Mouse (Mus musculus) lung, embryonic 14.5 days (tissue): Measurements from ENCODE around the gene Exosc7. TPM values are rescaled to one million over a fixed set of nuclear protein-coding genes. Genes with fewer than 3 reads are reported as not detected.

Experiments
- ATAC-seq: fragments of 200-750 bp; cut with Nextera tagmentation; 2 replicates; pipeline ENCODE4 v1.8.0; 2017; ENCODE audit warnings: mild to moderate bottlenecking, moderate TSS enrichment, moderate library complexity; ENCODE audit not compliant: insufficient read depth
- DNase-seq: peaks from one replicate; pipeline ENCODE4 v3.0.0-alpha.2; 2015
- H3K27ac ChIP-seq: fragments of 300-500 bp; sonication (generic); 2 replicates; pipeline ENCODE4 v1.5.1; 2014; ENCODE audit warnings: low read depth, mild to moderate bottlenecking, moderate library complexity
- H3K27me3 ChIP-seq: fragments of 300-500 bp; sonication (generic); 2 replicates; pipeline ENCODE4 v1.6.1; 2014; ENCODE audit warnings: low read length, control low read depth; ENCODE audit not compliant: insufficient read depth
- H3K36me3 ChIP-seq: fragments of 300-500 bp; sonication (generic); 2 replicates; pipeline ENCODE4 v1.6.1; 2014; ENCODE audit warnings: control low read depth; ENCODE audit not compliant: insufficient read depth
- H3K4me1 ChIP-seq: fragments of 300-500 bp; sonication (generic); 2 replicates; pipeline ENCODE4 v1.6.1; 2014; ENCODE audit warnings: antibody characterized with exemption, control low read depth; ENCODE audit not compliant: insufficient read depth
- H3K4me2 ChIP-seq: fragments of 300-500 bp; sonication (generic); 2 replicates; pipeline ENCODE4 v1.6.1; 2014; ENCODE audit warnings: mild to moderate bottlenecking
- H3K4me3 ChIP-seq: fragments of 300-500 bp; sonication (generic); 2 replicates; pipeline ENCODE4 v1.5.1; 2014; ENCODE audit warnings: low read depth, low read length
- H3K9ac ChIP-seq: fragments of 300-500 bp; sonication (generic); 2 replicates; pipeline ENCODE4 v1.6.1; 2014
- H3K9me3 ChIP-seq: fragments of 300-500 bp; sonication (generic); 2 replicates; pipeline ENCODE4 v1.6.1; 2016; ENCODE audit warnings: low read depth, low read length, control low read depth
- CTCF ChIP-seq: IDR thresholded peaks from 2 replicates; pipeline ENCODE4 v1.5.1; 2016; ENCODE audit warnings: antibody characterized with exemption, low read depth
- WGBS: fragments of 180-500 bp; shearing (Covaris S2); extraction: QIAGEN DNeasy Blood & Tissue Kit; methylation state at CpG from one replicate; pipeline ENCODE4 v1.1.7; 2014; 5-methylcytosine and 5-hydroxymethylcytosine counted together
- polyA plus RNA-seq: library from polyadenylated mRNA; unstranded; fragments of >200 nt; fragmentation: Nextera tagmentation; extraction: Ambion mirVana; gene quantifications from 2 replicates; pipeline ENCODE4 v1.2.1, GENCODE M21; 2014

The Exosc7 gene
- polyA plus RNA-seq, 1 experiment from 2014 or later = 132 TPM

DNA sequence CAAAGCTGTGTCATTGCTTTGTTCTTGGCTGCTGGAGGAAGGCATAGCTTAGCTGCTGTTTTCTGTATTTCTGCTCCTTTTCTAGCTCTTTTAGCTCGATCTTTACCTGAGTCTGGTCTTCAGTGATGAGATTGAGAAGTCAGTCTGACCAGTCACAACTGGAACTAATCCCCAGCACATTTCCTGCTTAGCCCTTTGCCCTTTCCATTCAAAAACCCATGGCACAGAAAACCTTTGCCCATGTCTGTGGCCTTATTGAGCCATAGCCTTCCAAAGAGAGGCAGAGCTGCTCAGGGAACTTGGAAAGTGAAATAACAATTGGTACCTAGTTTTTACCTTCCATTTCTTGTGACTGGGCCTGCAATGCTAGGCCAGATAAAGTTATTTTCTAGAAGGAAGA is 2.6 kb downstream of the Exosc7 start:
- DNase-seq (no peak), ATAC-seq (no peak)
- Histone ChIP-seq H3K9me3 (no peaks in the 10 kb centered on the region), H3K4me3 (no peak overlapping the region), H3K4me1 (0 out of 2 replicates have a peak, but pooled peaks cover 5% of the 10 kb centered on the region), H3K27ac (no peak overlapping the region), H3K36me3 (peaks cover 38% of the 10 kb centered on the region), H3K9ac (no peak overlapping the region), H3K27me3 (no peaks in the 10 kb centered on the region), H3K4me2 (no peak overlapping the region)
- 84% methylated on average over 1 of the region's 1 CpGs for WGBS
- no peak for TF ChIP-seq CTCF

- Histone ChIP-seq H3K9me3 (no peaks in the 10 kb centered on the region), H3K9ac (no peak overlapping the region), H3K4me3 (no peak overlapping the region), H3K27ac (no peak overlapping the region), H3K4me2 (no peak overlapping the region), H3K27me3 (no peaks in the 10 kb centered on the region), H3K4me1 (no peaks in the 10 kb centered on the region), H3K36me3 (peaks cover 82% of the 10 kb centered on the region)
- ATAC-seq = no peak
- no peak for TF ChIP-seq CTCF
- no peak for DNase-seq
- WGBS = 94% methylated on average over 3 of the region's 3 CpGs
Observed at GRCm38 (mm10) chr9:123123017-123123416, 10.0 kb downstream of the Exosc7 start.

DNA sequence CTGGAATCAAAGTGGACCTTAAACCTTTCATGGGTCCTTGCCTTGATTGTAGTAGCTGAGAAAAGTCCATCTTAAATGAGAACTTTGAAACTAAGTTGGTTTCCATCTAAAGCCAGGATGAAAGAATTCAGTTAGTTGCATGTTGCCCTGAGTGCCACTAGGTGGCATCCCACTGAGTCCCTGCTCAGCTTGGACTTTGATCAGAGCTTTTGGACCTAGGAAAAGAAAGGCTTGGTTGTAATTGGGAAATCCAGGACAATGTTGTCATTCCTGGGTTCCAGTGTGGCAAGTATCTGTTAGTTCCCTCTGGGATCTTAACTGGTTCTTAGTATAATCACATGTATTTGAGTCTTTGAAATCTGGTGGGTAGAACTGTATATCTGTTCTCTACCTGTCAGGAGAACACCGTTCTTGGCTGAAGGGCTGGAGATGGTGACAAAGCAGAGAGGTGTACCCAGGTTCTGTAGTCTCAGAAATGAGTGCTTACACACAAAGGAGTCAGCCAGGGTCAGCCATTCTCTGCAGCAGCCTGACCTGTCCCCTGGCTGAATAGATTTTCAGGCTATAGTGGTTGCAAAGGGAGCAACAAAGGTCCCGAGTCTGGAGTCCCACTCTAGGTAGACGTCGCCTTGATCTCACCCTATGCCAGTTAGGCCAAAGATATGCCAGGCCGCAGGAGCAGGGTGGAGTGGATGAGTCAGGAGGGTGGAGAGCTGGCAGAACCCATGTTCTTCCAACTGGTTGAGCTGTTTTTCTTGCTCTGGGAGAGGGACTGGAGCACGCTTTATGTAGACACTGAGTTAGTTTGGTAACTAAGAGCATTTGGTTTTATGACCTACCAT is 10.8 kb downstream of the Exosc7 start:
- peak; percentile 63 for DNase-seq
- peaks cover 89% of the 10 kb centered on the region for H3K36me3 ChIP-seq
- H3K9ac ChIP-seq = no peak overlapping the region
- no peak overlapping the region for H3K27ac ChIP-seq
- peak; percentile 75 for TF ChIP-seq CTCF
- H3K4me1 ChIP-seq = no peaks in the 10 kb centered on the region
- H3K4me2 ChIP-seq = no peak overlapping the region
- no peak for ATAC-seq
- 94% methylated on average over 6 of the region's 6 CpGs for WGBS
- H3K27me3 ChIP-seq = no peaks in the 10 kb centered on the region
- H3K4me3 ChIP-seq = no peak overlapping the region
- H3K9me3 ChIP-seq = no peaks in the 10 kb centered on the region

- H3K9me3 ChIP-seq = no peaks in the 10 kb centered on the region
- H3K27me3 ChIP-seq = no peaks in the 10 kb centered on the region
- no peak overlapping the region for H3K4me2 ChIP-seq
- H3K9ac ChIP-seq = no peak overlapping the region
- no peaks in the 10 kb centered on the region for H3K4me1 ChIP-seq
- H3K36me3 ChIP-seq = peaks cover 89% of the 10 kb centered on the region
- no peak overlapping the region for H3K27ac ChIP-seq
- H3K4me3 ChIP-seq = no peak overlapping the region
- WGBS = 91% methylated on average over 2 of the region's 2 CpGs
- no peak for ATAC-seq
- DNase-seq = no peak
- TF ChIP-seq CTCF = no peak
Observed at GRCm38 (mm10) chr9:123124413-123124981, 11.5 kb downstream of the Exosc7 start.

DNA sequence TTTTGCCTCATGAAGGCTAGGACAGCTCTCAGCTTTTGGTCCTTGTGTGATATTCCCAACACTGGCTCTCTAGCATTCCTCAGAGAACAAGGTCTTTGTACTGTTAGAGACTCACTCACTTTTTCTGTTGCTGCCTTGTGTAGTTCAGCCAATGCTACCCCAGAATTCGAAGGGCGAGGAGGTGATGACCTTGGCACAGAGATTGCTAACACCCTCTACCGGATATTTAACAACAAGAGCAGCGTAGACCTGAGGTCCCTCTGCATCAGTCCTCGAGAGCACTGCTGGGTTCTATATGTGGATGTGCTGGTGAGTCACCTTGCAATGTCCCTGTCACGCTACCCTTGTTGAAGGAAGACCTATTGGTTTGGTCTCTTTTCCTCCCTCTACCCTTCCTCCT is 14.6 kb downstream of the Exosc7 start:
- peaks cover 85% of the 10 kb centered on the region for H3K36me3 ChIP-seq
- ATAC-seq (no peak), DNase-seq (no peak)
- no peak overlapping the region for H3K4me2 ChIP-seq
- no peak for TF ChIP-seq CTCF
- H3K27ac ChIP-seq = no peak overlapping the region
- no peak overlapping the region for H3K4me3 ChIP-seq
- 95% methylated on average over 6 of the region's 6 CpGs for WGBS
- no peaks in the 10 kb centered on the region for H3K27me3 ChIP-seq
- H3K4me1 ChIP-seq = no peaks in the 10 kb centered on the region
- no peaks in the 10 kb centered on the region for H3K9me3 ChIP-seq
- no peak overlapping the region for H3K9ac ChIP-seq

GRCm38 (mm10) chr9:123132994-123133393 is 20.0 kb downstream of the Exosc7 start:
- H3K4me1 ChIP-seq = no peaks in the 10 kb centered on the region
- no peak for TF ChIP-seq CTCF
- H3K4me3 ChIP-seq = no peak overlapping the region
- DNase-seq (no peak), ATAC-seq (no peak)
- H3K9ac ChIP-seq = no peak overlapping the region
- no peak overlapping the region for H3K4me2 ChIP-seq
- H3K9me3 ChIP-seq = no peaks in the 10 kb centered on the region
- H3K27ac ChIP-seq = no peak overlapping the region
- H3K36me3 ChIP-seq = peaks cover 94% of the 10 kb centered on the region
- WGBS = 87% methylated on average over 3 of the region's 3 CpGs
- no peaks in the 10 kb centered on the region for H3K27me3 ChIP-seq

- no peak for DNase-seq
- 82% methylated on average over 7 of the region's 7 CpGs for WGBS
Observed at GRCm38 (mm10) chr9:123136953-123137682, 24.1 kb downstream of the Exosc7 start.

More at GRCm38 (mm10) chr9:123136953-123137682, 24.1 kb downstream of the Exosc7 start:
- Histone ChIP-seq H3K4me1 (0 out of 2 replicates have a peak, but pooled peaks cover 3% of the 10 kb centered on the region), H3K9me3 (no peaks in the 10 kb centered on the region), H3K4me3 (no peak overlapping the region), H3K36me3 (peaks cover 67% of the 10 kb centered on the region), H3K4me2 (no peak overlapping the region), H3K9ac (no peak overlapping the region), H3K27me3 (no peaks in the 10 kb centered on the region), H3K27ac (no peak overlapping the region)
- no peak for ATAC-seq
- TF ChIP-seq CTCF = no peak
